Mouse (Mus musculus) heart, postnatal 14 days (tissue): ENCODE data around the gene Sec22c. TPM values are rescaled to one million over a fixed set of nuclear protein-coding genes. Genes with fewer than 3 reads are reported as not detected.

ENCODE experiments used
- total RNA-seq, 2 experiments: library from RNA; stranded (reverse); gene quantifications; 2 replicates each; pipeline ENCODE4 v1.2.3; 2021

The Sec22c gene
- total RNA-seq, 2 experiments from 2014 or later, result 5.3 to 5.8 TPM

Other genes starting within 250 kb of the Sec22c start
- gene Cck, start 209.8 kb downstream of the Sec22c start, total RNA-seq, result under 1 TPM in 1 of 2 experiments, not detected in 1; 0.54 TPM
- not detected for gene Lyzl4, start 63.4 kb downstream of the Sec22c start, total RNA-seq
- gene Vipr1, start 62.8 kb downstream of the Sec22c start, total RNA-seq, result 1 to 10 TPM in 1 of 2 experiments, under 1 TPM in 1; 0.73 to 2.1 TPM
- gene Ss18l2, start 4.8 kb upstream of the Sec22c start, total RNA-seq, result 100 to 1,000 TPM; 128 to 131 TPM
- 10 to 100 TPM; 44.8 to 46.5 TPM for gene Nktr, start 13.7 kb upstream of the Sec22c start, total RNA-seq
- 10 to 100 TPM; 89.4 to 91.9 TPM for gene Zfp651, start 53.8 kb upstream of the Sec22c start, total RNA-seq
- gene Klhl40, start 72.1 kb upstream of the Sec22c start, total RNA-seq, result 1 to 10 TPM; 6.7 to 6.8 TPM
- gene Hhatl, start 87.0 kb upstream of the Sec22c start, total RNA-seq, result 100 to 1,000 TPM; 118 to 123 TPM
- under 1 TPM in 1 of 2 experiments, not detected in 1; 0.38 TPM for gene Ccdc13, start 134.0 kb upstream of the Sec22c start, total RNA-seq
- 100 to 1,000 TPM; 203 to 224 TPM for gene Higd1a, start 152.9 kb upstream of the Sec22c start, total RNA-seq
- 1 to 10 TPM; 2.0 to 3.4 TPM for gene Ackr2, start 192.9 kb upstream of the Sec22c start, total RNA-seq
- under 1 TPM in 1 of 2 experiments, not detected in 1; 0.10 TPM for gene Cyp8b1, start 210.8 kb upstream of the Sec22c start, total RNA-seq
- 1 to 10 TPM; 1.7 to 1.8 TPM for gene Fam198a, start 245.5 kb upstream of the Sec22c start, total RNA-seq